Mouse (Mus musculus): ENCODE results near the gene Vmn1r31. TPM values are rescaled to one million over a fixed set of nuclear protein-coding genes. Genes with fewer than 3 reads are reported as not detected.

Vmn1r31 gene
- not detected for polyA plus RNA-seq (2015; fragmentation: Illumina TruSeq; extraction: RNeasy Lipid Tissue Mini Kit (QIAGEN cat#74804); ENCODE audit: low read depth, low replicate concordance)

GRCm38 (mm10) chr6:58475230-58475629 lies at the start of gene Vmn1r31:
Gene Vmn1r31, minus strand, starts transcription at chr6:58475330.

GRCm38 (mm10) chr6:58443285-58443684 lies 31.8 kb downstream of the Vmn1r31 start, which contains the start of gene Vmn1r30:
Gene Vmn1r30, minus strand, starts transcription at chr6:58443385.

Other genes with a start within 250 kb of the Vmn1r31 start
- gene Vmn1r28, start 213.3 kb downstream of the Vmn1r31 start, polyA plus RNA-seq (2015; fragmentation: Illumina TruSeq; extraction: RNeasy Lipid Tissue Mini Kit (QIAGEN cat#74804); ENCODE audit: low read depth, low replicate concordance) = not detected
- not detected for gene Vmn1r29, start 173.8 kb downstream of the Vmn1r31 start, polyA plus RNA-seq (2015; fragmentation: Illumina TruSeq; extraction: RNeasy Lipid Tissue Mini Kit (QIAGEN cat#74804); ENCODE audit: low read depth, low replicate concordance)
- not detected for gene Vmn1r30, start 31.9 kb downstream of the Vmn1r31 start, polyA plus RNA-seq (2015; fragmentation: Illumina TruSeq; extraction: RNeasy Lipid Tissue Mini Kit (QIAGEN cat#74804); ENCODE audit: low read depth, low replicate concordance)
- 21.8 TPM for gene Abcg2, start 109.2 kb upstream of the Vmn1r31 start, polyA plus RNA-seq (2015; fragmentation: Illumina TruSeq; extraction: RNeasy Lipid Tissue Mini Kit (QIAGEN cat#74804); ENCODE audit: low read depth, low replicate concordance)